Mouse (Mus musculus) layer of hippocampus, adult 9-11 months (tissue): ENCODE results near the gene 6330409D20Rik.

Source experiments
- DNase-seq: peaks from one replicate; pipeline ENCODE4 v3.0.0; 2022

Gene 6330409D20Rik

GRCm38 (mm10) chr2:32722046-32722445 lies 18.8 kb downstream of the 6330409D20Rik start:
- no peak for DNase-seq

GRCm38 (mm10) chr2:32720681-32721229 lies 20.1 kb downstream of the 6330409D20Rik start, which contains the start of gene Sh2d3c:
Gene Sh2d3c (plus strand): TSS chr2:32721055.
- DNase-seq = peak; percentile 74

- DNase-seq = no peak
Observed at GRCm38 (mm10) chr2:32720053-32720452, 20.8 kb downstream of the 6330409D20Rik start.

- peak; percentile 62 for DNase-seq
Observed at GRCm38 (mm10) chr2:32718761-32719160, 22.1 kb downstream of the 6330409D20Rik start.

GRCm38 (mm10) chr2:32714987-32715425 lies 25.8 kb downstream of the 6330409D20Rik start:
- peak; percentile 76 for DNase-seq

- DNase-seq = peak; percentile 47
Observed at GRCm38 (mm10) chr2:32714117-32714986, 26.5 kb downstream of the 6330409D20Rik start.

GRCm38 (mm10) chr2:32712934-32713817 lies 27.6 kb downstream of the 6330409D20Rik start, which contains the start of gene Cdk9:
Gene Cdk9 (minus strand): TSS chr2:32713076.
- peak; percentile 90 for DNase-seq

- DNase-seq = peak; percentile 94
Observed at GRCm38 (mm10) chr2:32712586-32712933, 28.3 kb downstream of the 6330409D20Rik start.

- peak; percentile 59 for DNase-seq
Observed at GRCm38 (mm10) chr2:32712108-32712551, 28.7 kb downstream of the 6330409D20Rik start.

- no peak for DNase-seq
Observed at GRCm38 (mm10) chr2:32711301-32712056, 29.3 kb downstream of the 6330409D20Rik start.

GRCm38 (mm10) chr2:32710425-32710824 lies 30.4 kb downstream of the 6330409D20Rik start:
- peak; percentile 56 for DNase-seq

- no peak for DNase-seq
Observed at GRCm38 (mm10) chr2:32709521-32710137, 31.2 kb downstream of the 6330409D20Rik start.

- DNase-seq = peak; percentile 54
Observed at GRCm38 (mm10) chr2:32708643-32709042, 32.2 kb downstream of the 6330409D20Rik start.

- DNase-seq = no peak
Observed at GRCm38 (mm10) chr2:32706971-32707370, 33.8 kb downstream of the 6330409D20Rik start.

GRCm38 (mm10) chr2:32705018-32705417 lies 35.8 kb downstream of the 6330409D20Rik start:
- DNase-seq = no peak

- DNase-seq = no peak
Observed at GRCm38 (mm10) chr2:32704021-32704421, 36.8 kb downstream of the 6330409D20Rik start, which contains the start of gene Fpgs. Gene Fpgs (minus strand): TSS chr2:32704145.

- no peak for DNase-seq
Observed at GRCm38 (mm10) chr2:32703046-32703445, 37.8 kb downstream of the 6330409D20Rik start.

- no peak for DNase-seq
Observed at GRCm38 (mm10) chr2:32700966-32701743, 39.7 kb downstream of the 6330409D20Rik start.

GRCm38 (mm10) chr2:32699680-32700079 lies 41.1 kb downstream of the 6330409D20Rik start:
- no peak for DNase-seq

GRCm38 (mm10) chr2:32694691-32695090 lies 46.1 kb downstream of the 6330409D20Rik start:
- no peak for DNase-seq
